Mouse (Mus musculus): ENCODE data around the gene Zc3h18. TPM values are rescaled to one million over a fixed set of nuclear protein-coding genes. Genes with fewer than 3 reads are reported as not detected.

The Zc3h18 gene
- polyA plus RNA-seq, 1 experiment, result 29.1 TPM

- 19% methylated on average over 12 of the region's 12 CpGs for WGBS
- Histone ChIP-seq H3K4me1 (ENCODE audit: control insufficient read depth, insufficient read depth, insufficient read length) (peaks cover 20% of the 10 kb centered on the region; the same call in 1 of the 2 replicates), H3K27ac (ENCODE audit: insufficient read depth, low read length) (peak overlapping the region; percentile 47), H3K4me3 (ENCODE audit: extremely low read depth, insufficient read depth, insufficient read length) (no peak overlapping the region), H3K36me3 (ENCODE audit: control insufficient read depth, insufficient read depth, low read length) (no peaks in the 10 kb centered on the region), H3K27me3 (ENCODE audit: control insufficient read depth, insufficient read depth, low read length) (no peaks in the 10 kb centered on the region)
- DNase-seq (ENCODE audit: low read depth in 1 of 2, low spot score in 2 of 2), result no peak
- TF ChIP-seq POLR2A (IDR thresholded peaks at IDR 0.05; ENCODE audit: low read depth, low read length), result no peak
- TF ChIP-seq CTCF (IDR thresholded peaks at IDR 0.05; ENCODE audit: extremely low read depth, insufficient read depth, insufficient read length, insufficient replicate concordance), result no peak
These were observed 31.0 kb upstream of the Zc3h18 start for GRCm38 (mm10) chr8:122345181-122346095.

GRCm38 (mm10) chr8:122347811-122348552, 28.4 kb upstream of the Zc3h18 start:
- Histone ChIP-seq H3K4me3 (ENCODE audit: extremely low read depth, insufficient read depth, insufficient read length) (no peak overlapping the region), H3K27me3 (ENCODE audit: control insufficient read depth, insufficient read depth, low read length) (no peaks in the 10 kb centered on the region), H3K27ac (ENCODE audit: insufficient read depth, low read length) (no peak overlapping the region), H3K4me1 (ENCODE audit: control insufficient read depth, insufficient read depth, insufficient read length) (peaks cover 21% of the 10 kb centered on the region; the same call in 1 of the 2 replicates), H3K36me3 (ENCODE audit: control insufficient read depth, insufficient read depth, low read length) (no peaks in the 10 kb centered on the region)
- no peak for TF ChIP-seq POLR2A (IDR thresholded peaks at IDR 0.05; ENCODE audit: low read depth, low read length)
- TF ChIP-seq CTCF (IDR thresholded peaks at IDR 0.05; ENCODE audit: extremely low read depth, insufficient read depth, insufficient read length, insufficient replicate concordance), result no peak
- 81% methylated on average over 5 of the region's 5 CpGs for WGBS
- no peak for DNase-seq (ENCODE audit: low read depth in 1 of 2, low spot score in 2 of 2)

- Histone ChIP-seq H3K36me3 (ENCODE audit: control insufficient read depth, insufficient read depth, low read length) (no peaks in the 10 kb centered on the region), H3K27ac (ENCODE audit: insufficient read depth, low read length) (no peak overlapping the region), H3K27me3 (ENCODE audit: control insufficient read depth, insufficient read depth, low read length) (no peaks in the 10 kb centered on the region), H3K4me3 (ENCODE audit: extremely low read depth, insufficient read depth, insufficient read length) (no peak overlapping the region), H3K4me1 (ENCODE audit: control insufficient read depth, insufficient read depth, insufficient read length) (peaks cover 9% of the 10 kb centered on the region; the same call in 1 of the 2 replicates)
- WGBS, result 29% methylated on average over 15 of the region's 15 CpGs
- TF ChIP-seq CTCF (IDR thresholded peaks at IDR 0.05; ENCODE audit: extremely low read depth, insufficient read depth, insufficient read length, insufficient replicate concordance) (no peak), POLR2A (IDR thresholded peaks at IDR 0.05; ENCODE audit: low read depth, low read length) (no peak)
- DNase-seq (ENCODE audit: low read depth in 1 of 2, low spot score in 2 of 2), result no peak
These were observed 26.8 kb upstream of the Zc3h18 start for GRCm38 (mm10) chr8:122349357-122350297.

DNA sequence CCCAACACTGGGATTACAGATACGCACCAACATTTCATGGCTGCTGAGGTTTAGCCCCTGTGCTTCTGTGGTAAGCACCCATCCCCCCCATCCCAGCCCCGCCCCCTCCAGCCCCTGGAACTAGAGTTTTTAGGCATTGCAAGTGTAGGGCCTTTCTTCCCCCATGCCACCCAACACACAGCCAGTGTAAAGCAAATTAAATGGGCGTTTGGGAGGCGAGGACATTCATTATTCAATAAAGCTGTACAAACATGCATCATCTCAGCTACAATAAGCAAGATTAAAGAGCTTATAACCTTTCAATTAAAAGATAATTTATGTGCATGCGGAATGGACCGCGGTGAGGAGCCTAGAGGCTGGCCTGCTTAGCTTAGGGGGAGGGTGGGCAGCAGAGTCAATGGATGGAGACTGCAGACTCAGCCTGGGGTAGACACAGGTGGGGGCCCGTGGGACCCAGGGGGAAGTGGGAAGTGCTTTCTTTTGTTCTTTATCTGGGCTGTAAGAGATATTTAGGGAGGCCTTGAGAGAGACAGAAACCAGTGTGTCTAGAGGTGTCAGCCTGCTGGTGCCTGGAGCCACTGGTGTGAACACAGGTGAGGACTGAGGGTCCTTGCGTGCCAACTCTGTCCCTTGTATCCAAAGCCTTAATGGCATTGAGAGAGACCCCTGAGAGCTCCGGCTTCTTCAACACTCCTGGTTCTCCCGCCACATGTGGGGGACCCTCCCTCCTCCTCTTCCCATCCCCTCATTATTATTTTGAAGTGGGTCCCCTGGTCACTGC, 25.9 kb upstream of the Zc3h18 start:
- no peak for DNase-seq (ENCODE audit: low read depth in 1 of 2, low spot score in 2 of 2)
- no peaks in the 10 kb centered on the region for H3K27me3 ChIP-seq (ENCODE audit: control insufficient read depth, insufficient read depth, low read length)
- peaks cover 4% of the 10 kb centered on the region; the same call in 1 of the 2 replicates for H3K4me1 ChIP-seq (ENCODE audit: control insufficient read depth, insufficient read depth, insufficient read length)
- WGBS, result 65% methylated on average over 11 of the region's 11 CpGs
- H3K4me3 ChIP-seq (ENCODE audit: extremely low read depth, insufficient read depth, insufficient read length), result no peak overlapping the region
- no peaks in the 10 kb centered on the region for H3K36me3 ChIP-seq (ENCODE audit: control insufficient read depth, insufficient read depth, low read length)
- H3K27ac ChIP-seq (ENCODE audit: insufficient read depth, low read length), result no peak overlapping the region
- TF ChIP-seq POLR2A (IDR thresholded peaks at IDR 0.05; ENCODE audit: low read depth, low read length) (no peak), CTCF (IDR thresholded peaks at IDR 0.05; ENCODE audit: extremely low read depth, insufficient read depth, insufficient read length, insufficient replicate concordance) (no peak)

DNA sequence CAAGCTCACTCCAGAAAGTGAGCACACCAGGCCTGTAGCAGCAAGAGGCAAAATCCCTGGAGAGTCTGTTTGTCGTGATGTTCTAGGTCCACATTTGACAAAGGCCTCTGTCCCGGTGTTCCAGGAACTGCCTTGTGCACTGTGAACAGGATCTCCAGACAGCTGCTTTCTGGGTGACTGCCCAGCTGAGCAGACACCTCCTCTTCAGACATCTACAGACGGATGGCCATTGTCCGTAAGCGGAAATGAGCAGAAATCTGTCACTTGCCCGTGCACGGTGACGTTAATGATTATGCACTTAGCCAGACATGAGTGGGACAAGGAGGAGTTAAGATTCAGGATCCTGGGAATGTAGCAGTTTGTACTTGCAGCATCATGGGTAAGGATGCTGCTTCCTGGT, 22.3 kb upstream of the Zc3h18 start:
- TF ChIP-seq CTCF (IDR thresholded peaks at IDR 0.05; ENCODE audit: extremely low read depth, insufficient read depth, insufficient read length, insufficient replicate concordance) (no peak), POLR2A (IDR thresholded peaks at IDR 0.05; ENCODE audit: low read depth, low read length) (no peak)
- Histone ChIP-seq H3K4me1 (ENCODE audit: control insufficient read depth, insufficient read depth, insufficient read length) (peaks cover 4% of the 10 kb centered on the region; the same call in 1 of the 2 replicates), H3K4me3 (ENCODE audit: extremely low read depth, insufficient read depth, insufficient read length) (no peak overlapping the region), H3K27ac (ENCODE audit: insufficient read depth, low read length) (no peak overlapping the region), H3K27me3 (ENCODE audit: control insufficient read depth, insufficient read depth, low read length) (no peaks in the 10 kb centered on the region), H3K36me3 (ENCODE audit: control insufficient read depth, insufficient read depth, low read length) (no peaks in the 10 kb centered on the region)
- DNase-seq (ENCODE audit: low read depth in 1 of 2, low spot score in 2 of 2), result no peak
- 68% methylated on average over 8 of the region's 8 CpGs for WGBS
